Mouse (Mus musculus) gastrocnemius, postnatal 25 days (tissue): ENCODE data around the gene Tmem114. TPM values are rescaled to one million over a fixed set of nuclear protein-coding genes. Genes with fewer than 3 reads are reported as not detected.

Experiments used
- DNase-seq: peaks from one replicate; pipeline ENCODE4 v3.0.0; 2022
- long read RNA-seq, 2 experiments: library from polyadenylated mRNA; stranded (forward); transcript quantifications; one replicate each; pipeline ENCODE4 v2.0.0; 2021
- total RNA-seq, 2 experiments: library from RNA; stranded (reverse); gene quantifications; 1 replicate in 1 of 2; 2 replicates in 1 of 2; pipeline ENCODE4 v1.2.3; 2021

The Tmem114 gene
- total RNA-seq = not detected
- long read RNA-seq, experiment 1 = 0 reads
- long read RNA-seq, experiment 2 = 0 reads

GRCm38 (mm10) chr16:8424971-8425330, at the start of gene Tmem114:
Tmem114 (minus strand) TSS chr16:8425136.
- no peak for DNase-seq

- DNase-seq = peak; percentile 89
These were observed 45.9 kb upstream of the Tmem114 start, which contains the start of gene Mettl22 for GRCm38 (mm10) chr16:8470603-8471481. Mettl22 (plus strand) TSS chr16:8470788.

- DNase-seq = no peak
These were observed 45.2 kb upstream of the Tmem114 start for GRCm38 (mm10) chr16:8470132-8470531.

- DNase-seq = no peak
These were observed 34.2 kb upstream of the Tmem114 start for GRCm38 (mm10) chr16:8459098-8459497.

GRCm38 (mm10) chr16:8458391-8458790, 33.5 kb upstream of the Tmem114 start:
- no peak for DNase-seq

GRCm38 (mm10) chr16:8455221-8455620, 30.3 kb upstream of the Tmem114 start:
- DNase-seq = no peak

GRCm38 (mm10) chr16:8453301-8453700, 28.4 kb upstream of the Tmem114 start:
- no peak for DNase-seq

GRCm38 (mm10) chr16:8446256-8446655, 21.3 kb upstream of the Tmem114 start:
- DNase-seq = no peak

- no peak for DNase-seq
These were observed 20.0 kb upstream of the Tmem114 start for GRCm38 (mm10) chr16:8444911-8445310.

GRCm38 (mm10) chr16:8432616-8433015, 7.7 kb upstream of the Tmem114 start:
- no peak for DNase-seq

GRCm38 (mm10) chr16:8429531-8429930, 4.6 kb upstream of the Tmem114 start:
- no peak for DNase-seq

GRCm38 (mm10) chr16:8425736-8426135, 800 bp upstream of the Tmem114 start:
- no peak for DNase-seq

- DNase-seq = no peak
These were observed 570 bp downstream of the Tmem114 start for GRCm38 (mm10) chr16:8424161-8424970.

GRCm38 (mm10) chr16:8423626-8424114, 1.3 kb downstream of the Tmem114 start:
- no peak for DNase-seq

GRCm38 (mm10) chr16:8420842-8421241, 4.1 kb downstream of the Tmem114 start:
- no peak for DNase-seq

- no peak for DNase-seq
These were observed 4.6 kb downstream of the Tmem114 start for GRCm38 (mm10) chr16:8420381-8420780.

- no peak for DNase-seq
These were observed 5.3 kb downstream of the Tmem114 start for GRCm38 (mm10) chr16:8419666-8420065.

GRCm38 (mm10) chr16:8418126-8418525, 6.8 kb downstream of the Tmem114 start:
- no peak for DNase-seq

- no peak for DNase-seq
These were observed 7.8 kb downstream of the Tmem114 start for GRCm38 (mm10) chr16:8417011-8417720.

- DNase-seq = no peak
These were observed 8.9 kb downstream of the Tmem114 start for GRCm38 (mm10) chr16:8415996-8416395.

- DNase-seq = no peak
These were observed 11.5 kb downstream of the Tmem114 start for GRCm38 (mm10) chr16:8413441-8413840.

GRCm38 (mm10) chr16:8412213-8412612, 12.7 kb downstream of the Tmem114 start:
- DNase-seq = no peak
